1 mouse cellular context compared by ENCODE assay signal in the genomic region with DNA sequence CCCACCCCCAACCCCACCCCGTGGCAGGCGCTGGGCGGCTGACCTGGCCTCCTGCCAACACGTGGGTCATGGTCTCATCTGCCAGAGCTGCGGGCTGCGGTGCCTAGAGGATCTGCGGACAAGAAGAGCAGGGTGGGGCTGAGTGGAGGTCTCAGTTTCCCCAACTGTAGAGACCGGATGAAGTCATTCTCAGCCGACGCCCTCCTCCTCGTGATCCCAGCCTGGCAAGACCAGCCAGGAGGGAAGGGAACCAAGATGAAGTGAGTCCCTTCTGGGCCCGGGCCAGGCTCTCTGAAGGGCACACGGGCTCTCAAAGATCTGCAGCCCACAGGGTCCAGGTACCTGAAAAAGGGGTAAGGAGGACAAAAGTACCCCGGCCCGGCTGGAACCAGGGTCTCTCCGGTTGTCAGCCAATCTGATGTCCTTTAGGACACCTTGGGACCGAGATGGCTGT.
TF ChIP-seq lines count a peak whose summit lies in the region.

No protein-coding gene starts in this region.

TF ChIP-seq in MEL, 35 proteins besides CTCF, POLR2A, EP300 and RAD21:
- TF ChIP-seq CHD1 (IDR thresholded peaks at IDR 0.05; ENCODE audit: low read depth, low read length): 0 out of 2 replicates have a peak, but pooled peaks have one; percentile 55
- TF ChIP-seq MAX (IDR thresholded peaks at IDR 0.05; ENCODE audit: low read length): peak; percentile 42; the same call in 1 of the 2 replicates
- no peak for TF ChIP-seq E2F4 (IDR thresholded peaks at IDR 0.05; ENCODE audit: borderline replicate concordance, low read depth, low read length)
- TF ChIP-seq CHD2 (IDR thresholded peaks at IDR 0.05; ENCODE audit: low read length): no peak
- TF ChIP-seq HCFC1 (IDR thresholded peaks at IDR 0.05; ENCODE audit: low read depth, low read length): no peak
- peak; percentile 67 for TF ChIP-seq MXI1 (IDR thresholded peaks at IDR 0.05; ENCODE audit: low read depth, low read length)
- TF ChIP-seq MEF2A (IDR thresholded peaks at IDR 0.05; ENCODE audit: extremely low read depth, insufficient replicate concordance, low read depth, low read length, poor library complexity, severe bottlenecking): no peak
